ENCODE assay signal across 12 mouse cellular contexts in genomic region chr4:115881183-115881582, GRCm38 (mm10). TPM values are rescaled to one million over a fixed set of nuclear protein-coding genes. Genes with fewer than 3 reads are reported as not detected.
DNase-seq lines count a peak whose midpoint lies in the region; ATAC-seq lines count a peak whose summit lies in the region.
"Had no signal": no experiment of that assay in that cellular context is flagged by ENCODE, and none has a peak within 500 bp of the region (broad histone marks: within the 10 kb centered on the region; RNA-seq: fewer than 3 reads in every experiment).

No protein-coding gene starts in this region.

- peak; percentile 45; the same call in 1 of the 2 replicates for ATAC-seq in hindbrain, embryonic 15.5 days (ENCODE audit: low FRiP score, low read depth)
- peak; percentile 73 for ATAC-seq in midbrain, embryonic 11.5 days (ENCODE audit: low FRiP score)
- ATAC-seq in megakaryocyte, adult 5-6 weeks (ENCODE audit: poor library complexity, severe bottlenecking): no peak

- 8% methylated on average over 1 of the region's 1 CpGs for WGBS in hindbrain, embryonic 15.5 days
- WGBS in midbrain, embryonic 11.5 days: 0% methylated on average over 1 of the region's 1 CpGs

- no peak overlapping the region for H3K27ac ChIP-seq in hindbrain, embryonic 15.5 days (replicated peaks)
- peak overlapping the region; percentile 32; the same call in 1 of the 2 replicates for H3K27ac ChIP-seq in midbrain, embryonic 11.5 days (ENCODE audit: low read depth, low read length)
- H3K27ac ChIP-seq: limb, embryonic 10.5 days; lung, embryonic 15.5 days; stomach, postnatal 0 days had no signal

- H3K4me1 ChIP-seq in hindbrain, embryonic 15.5 days (replicated peaks): peaks cover 42% of the 10 kb centered on the region
- H3K4me1 ChIP-seq in midbrain, embryonic 11.5 days (ENCODE audit: control insufficient read depth, insufficient read depth, low read length): peaks cover 55% of the 10 kb centered on the region

- no peak overlapping the region for H3K9ac ChIP-seq in hindbrain, embryonic 15.5 days
- no peak overlapping the region for H3K9ac ChIP-seq in midbrain, embryonic 11.5 days (ENCODE audit: low read length)
- H3K9ac ChIP-seq: lung, embryonic 15.5 days had no signal

- no peaks in the 10 kb centered on the region for H3K27me3 ChIP-seq in hindbrain, embryonic 15.5 days
- H3K27me3 ChIP-seq in midbrain, embryonic 11.5 days (ENCODE audit: control insufficient read depth, insufficient read depth, low read length): no peaks in the 10 kb centered on the region
- H3K27me3 ChIP-seq: lung, embryonic 15.5 days had no signal

- no peak overlapping the region for H3K4me2 ChIP-seq in hindbrain, embryonic 15.5 days
- peak overlapping the region; percentile 5; the same call in 1 of the 2 replicates for H3K4me2 ChIP-seq in midbrain, embryonic 11.5 days
- H3K4me2 ChIP-seq: lung, embryonic 15.5 days had no signal

- no peaks in the 10 kb centered on the region for H3K9me3 ChIP-seq in hindbrain, embryonic 15.5 days
- no peaks in the 10 kb centered on the region for H3K9me3 ChIP-seq in midbrain, embryonic 11.5 days (ENCODE audit: control insufficient read depth, low read length)
- H3K9me3 ChIP-seq: limb, embryonic 10.5 days; lung, embryonic 15.5 days had no signal

- DNase-seq in right cerebral cortex, adult 18-20 months: peak; percentile 43
- DNase-seq in right cerebral cortex, postnatal 36 days (ENCODE audit: low spot score in 2 of 2): no peak
- DNase-seq in midbrain, embryonic 11.5 days (ENCODE audit: low spot score, missing footprints): peak; percentile 95
- DNase-seq in spleen, adult 18-20 months: no peak
- DNase-seq in thymus, postnatal 36 days: no peak
- no peak for DNase-seq in cerebellum, adult 11-12 months
- DNase-seq: gastrocnemius, postnatal 36 days had no signal

- no peaks in the 10 kb centered on the region for H3K36me3 ChIP-seq in hindbrain, embryonic 15.5 days
- peaks cover 2% of the 10 kb centered on the region; the same call in 1 of the 2 replicates for H3K36me3 ChIP-seq in midbrain, embryonic 11.5 days (ENCODE audit: control insufficient read depth, insufficient read depth, low read length)
- H3K36me3 ChIP-seq: lung, embryonic 15.5 days had no signal

- H3K4me3 ChIP-seq in hindbrain, embryonic 15.5 days: no peak overlapping the region
- H3K4me3 ChIP-seq in midbrain, embryonic 11.5 days (ENCODE audit: low read depth, low read length): no peak overlapping the region
- H3K4me3 ChIP-seq: limb, embryonic 10.5 days; lung, embryonic 15.5 days had no signal

RNA-seq across cellular contexts. Expression of gene Kncn, which starts 3.0 kb away (rescaled TPM):
- 0.14 TPM in 1 of 2 replicates, not detected in the other for polyA plus RNA-seq in hindbrain, embryonic 15.5 days (2015; fragmentation: Nextera tagmentation; extraction: Ambion mirVana)
- not detected in 2 replicates for polyA plus RNA-seq in midbrain, embryonic 11.5 days (2014; fragmentation: Nextera tagmentation; extraction: Ambion mirVana)
- not detected in 2 replicates for total RNA-seq in megakaryocyte, adult 5-6 weeks (2015)
- total RNA-seq in megakaryocyte, adult 5-6 weeks (2017): not detected in 2 replicates
- total RNA-seq: gastrocnemius, postnatal 36 days had no signal
- polyA plus RNA-seq: limb, embryonic 10.5 days; lung, embryonic 15.5 days; stomach, postnatal 0 days had no signal

RNA-seq across cellular contexts. Expression of gene 6430628N08Rik, which starts 9.3 kb away (rescaled TPM):
- polyA plus RNA-seq in hindbrain, embryonic 15.5 days (2015; fragmentation: Nextera tagmentation; extraction: Ambion mirVana): 0.27 and 0.42 TPM in 2 replicates
- polyA plus RNA-seq in midbrain, embryonic 11.5 days (2014; fragmentation: Nextera tagmentation; extraction: Ambion mirVana): 0.33 TPM in 1 of 2 replicates, not detected in the other
- total RNA-seq in megakaryocyte, adult 5-6 weeks (2015): not detected in 2 replicates
- total RNA-seq in megakaryocyte, adult 5-6 weeks (2017): not detected in 2 replicates
- total RNA-seq: gastrocnemius, postnatal 36 days had no signal
- polyA plus RNA-seq: lung, embryonic 15.5 days; stomach, postnatal 0 days had no signal

RNA-seq across cellular contexts. Expression of gene Mknk1, which starts 42.2 kb away (rescaled TPM):
- polyA plus RNA-seq in hindbrain, embryonic 15.5 days (2015; fragmentation: Nextera tagmentation; extraction: Ambion mirVana): 22.9 and 23.0 TPM in 2 replicates
- 17.9 and 22.3 TPM in 2 replicates for polyA plus RNA-seq in midbrain, embryonic 11.5 days (2014; fragmentation: Nextera tagmentation; extraction: Ambion mirVana)
- 45.8 and 48.6 TPM in 2 replicates for total RNA-seq in megakaryocyte, adult 5-6 weeks (2015)
- total RNA-seq in megakaryocyte, adult 5-6 weeks (2017): 103 and 116 TPM in 2 replicates

RNA-seq across cellular contexts. Expression of gene Mob3c, which starts 53.3 kb away (rescaled TPM):
- polyA plus RNA-seq in hindbrain, embryonic 15.5 days (2015; fragmentation: Nextera tagmentation; extraction: Ambion mirVana): 5.2 and 5.9 TPM in 2 replicates
- polyA plus RNA-seq in midbrain, embryonic 11.5 days (2014; fragmentation: Nextera tagmentation; extraction: Ambion mirVana): 2.5 and 3.7 TPM in 2 replicates
- total RNA-seq in megakaryocyte, adult 5-6 weeks (2015): 6.2 and 8.3 TPM in 2 replicates
- 9.6 and 10.2 TPM in 2 replicates for total RNA-seq in megakaryocyte, adult 5-6 weeks (2017)

RNA-seq across cellular contexts. Expression of gene Dmbx1, which starts 58.5 kb away (rescaled TPM):
- 8.3 and 8.6 TPM in 2 replicates for polyA plus RNA-seq in hindbrain, embryonic 15.5 days (2015; fragmentation: Nextera tagmentation; extraction: Ambion mirVana)
- 15.1 and 15.9 TPM in 2 replicates for polyA plus RNA-seq in midbrain, embryonic 11.5 days (2014; fragmentation: Nextera tagmentation; extraction: Ambion mirVana)
- not detected in 2 replicates for total RNA-seq in megakaryocyte, adult 5-6 weeks (2015)
- not detected in 2 replicates for total RNA-seq in megakaryocyte, adult 5-6 weeks (2017)
- total RNA-seq: gastrocnemius, postnatal 36 days had no signal
- polyA plus RNA-seq: stomach, postnatal 0 days had no signal

Comparison
In these comparisons a context has a peak if more than half of its experiments do, and no peak if none do; other contexts are left out.
1. DNase-seq: peak in right cerebral cortex, adult 18-20 months (single experiment) and midbrain, embryonic 11.5 days (single experiment); none in right cerebral cortex, postnatal 36 days (0 of 2), spleen, adult 18-20 months (0 of 2), thymus, postnatal 36 days (0 of 2) and cerebellum, adult 11-12 months (single experiment).